Mouse (Mus musculus): ENCODE results near the gene Med13l. TPM values are rescaled to one million over a fixed set of nuclear protein-coding genes. Genes with fewer than 3 reads are reported as not detected.
A peak's percentile ranks its signal among the peaks of the same experiment; 100 is the strongest.

Gene Med13l
- total RNA-seq, 4 experiments from 2014 or later, result 24.6 to 32.4 (median 26.1) TPM

GRCm38 (mm10) chr5:118556387-118556937, 4.0 kb upstream of the Med13l start:
- DNase-seq (ENCODE audit: low spot score in 2 of 2), result no peak

- no peak for DNase-seq (ENCODE audit: low spot score in 2 of 2)
These were observed 1.6 kb upstream of the Med13l start for GRCm38 (mm10) chr5:118558841-118559240.

- peak; percentile 68 to 76 for DNase-seq (ENCODE audit: low spot score in 2 of 2)
These were observed 695 bp upstream of the Med13l start for GRCm38 (mm10) chr5:118559584-118560384.

- DNase-seq (ENCODE audit: low spot score in 2 of 2), result no peak
These were observed 858 bp downstream of the Med13l start for GRCm38 (mm10) chr5:118561086-118561987.

GRCm38 (mm10) chr5:118562206-118562605, 1.7 kb downstream of the Med13l start:
- no peak for DNase-seq (ENCODE audit: low spot score in 2 of 2)

- no peak for DNase-seq (ENCODE audit: low spot score in 2 of 2)
These were observed 3.1 kb downstream of the Med13l start for GRCm38 (mm10) chr5:118563590-118563989.

GRCm38 (mm10) chr5:118567395-118567794, 6.9 kb downstream of the Med13l start:
- no peak for DNase-seq (ENCODE audit: low spot score in 2 of 2)

- DNase-seq (ENCODE audit: low spot score in 2 of 2), result no peak
These were observed 8.5 kb downstream of the Med13l start for GRCm38 (mm10) chr5:118569017-118569416.

GRCm38 (mm10) chr5:118569606-118570580, 9.4 kb downstream of the Med13l start:
- DNase-seq (ENCODE audit: low spot score in 2 of 2), result no peak

- DNase-seq (ENCODE audit: low spot score in 2 of 2), result no peak
These were observed 11.0 kb downstream of the Med13l start for GRCm38 (mm10) chr5:118571504-118571903.

GRCm38 (mm10) chr5:118574236-118574635, 13.8 kb downstream of the Med13l start:
- DNase-seq (ENCODE audit: low spot score in 2 of 2), result no peak

GRCm38 (mm10) chr5:118574997-118575396, 14.5 kb downstream of the Med13l start:
- DNase-seq (ENCODE audit: low spot score in 2 of 2), result no peak

- no peak for DNase-seq (ENCODE audit: low spot score in 2 of 2)
These were observed 15.4 kb downstream of the Med13l start for GRCm38 (mm10) chr5:118575909-118576308.

- DNase-seq (ENCODE audit: low spot score in 2 of 2), result no peak
These were observed 16.3 kb downstream of the Med13l start for GRCm38 (mm10) chr5:118576731-118577130.

GRCm38 (mm10) chr5:118585355-118585754, 24.9 kb downstream of the Med13l start:
- DNase-seq (ENCODE audit: low spot score in 2 of 2), result no peak

- no peak for DNase-seq (ENCODE audit: low spot score in 2 of 2)
These were observed 26.1 kb downstream of the Med13l start for GRCm38 (mm10) chr5:118586560-118586959.

GRCm38 (mm10) chr5:118588381-118588925, 28.0 kb downstream of the Med13l start:
- no peak for DNase-seq (ENCODE audit: low spot score in 2 of 2)

- DNase-seq (ENCODE audit: low spot score in 2 of 2), result no peak
These were observed 28.9 kb downstream of the Med13l start for GRCm38 (mm10) chr5:118589186-118589892.

GRCm38 (mm10) chr5:118590868-118591267, 30.4 kb downstream of the Med13l start:
- no peak for DNase-seq (ENCODE audit: low spot score in 2 of 2)
